Mouse (Mus musculus): ENCODE measurements at regions not wholly inside any gene's neighbourhood (a gene's known extent, or its start where the extent isn't known, plus 50 kb on each side); places are given as distances from the start of the nearest gene placed in this dataset.

GRCm38 (mm10) chr17:9921326-9921725, 251.8 kb upstream of the Pabpc6 start:
- no peak for TF ChIP-seq POLR2A (IDR thresholded peaks at IDR 0.05; ENCODE audit: borderline replicate concordance, low read depth, low read length)
- no peak for TF ChIP-seq CTCF (IDR thresholded peaks at IDR 0.05; ENCODE audit: low read depth, low read length)
